Mouse (Mus musculus) induced T-regulatory cell, adult 2 months (primary cell): ENCODE results near the gene Meis2.

Experiments
- DNase-seq: peaks from one replicate; pipeline ENCODE4 v3.0.0-alpha.2; 2012; ENCODE audit warnings: low read depth

Gene Meis2

GRCm38 (mm10) chr2:116047365-116047764 is 18.3 kb downstream of the Meis2 start:
- DNase-seq = no peak

GRCm38 (mm10) chr2:116045048-116045447 is 20.6 kb downstream of the Meis2 start:
- no peak for DNase-seq

GRCm38 (mm10) chr2:116042934-116043698 is 22.5 kb downstream of the Meis2 start:
- no peak for DNase-seq

- DNase-seq = no peak
These were observed 23.2 kb downstream of the Meis2 start for GRCm38 (mm10) chr2:116042447-116042846.

- no peak for DNase-seq
These were observed 23.9 kb downstream of the Meis2 start for GRCm38 (mm10) chr2:116041683-116042262.

- no peak for DNase-seq
These were observed 30.3 kb downstream of the Meis2 start for GRCm38 (mm10) chr2:116035345-116035744.

- no peak for DNase-seq
These were observed 37.5 kb downstream of the Meis2 start for GRCm38 (mm10) chr2:116028127-116028526.

- DNase-seq = no peak
These were observed 42.8 kb downstream of the Meis2 start for GRCm38 (mm10) chr2:116022876-116023275.

- no peak for DNase-seq
These were observed 43.7 kb downstream of the Meis2 start for GRCm38 (mm10) chr2:116021931-116022330.

GRCm38 (mm10) chr2:116021046-116021445 is 44.6 kb downstream of the Meis2 start:
- no peak for DNase-seq

- no peak for DNase-seq
These were observed 45.1 kb downstream of the Meis2 start for GRCm38 (mm10) chr2:116020451-116020951.

GRCm38 (mm10) chr2:116019959-116020358 is 45.7 kb downstream of the Meis2 start:
- no peak for DNase-seq

GRCm38 (mm10) chr2:116019466-116019794 is 46.2 kb downstream of the Meis2 start:
- no peak for DNase-seq

GRCm38 (mm10) chr2:116018781-116019465 is 46.7 kb downstream of the Meis2 start:
- DNase-seq = no peak

GRCm38 (mm10) chr2:116015520-116015919 is 50.1 kb downstream of the Meis2 start:
- DNase-seq = no peak

- DNase-seq = no peak
These were observed 55.2 kb downstream of the Meis2 start for GRCm38 (mm10) chr2:116010469-116010868.

- DNase-seq = no peak
These were observed 55.6 kb downstream of the Meis2 start for GRCm38 (mm10) chr2:116010061-116010460.

- no peak for DNase-seq
These were observed 56.3 kb downstream of the Meis2 start for GRCm38 (mm10) chr2:116009097-116009970.

GRCm38 (mm10) chr2:116002354-116002753 is 63.3 kb downstream of the Meis2 start:
- DNase-seq = no peak

- DNase-seq = no peak
These were observed 64.1 kb downstream of the Meis2 start for GRCm38 (mm10) chr2:116001352-116002138.

- no peak for DNase-seq
These were observed 65.1 kb downstream of the Meis2 start for GRCm38 (mm10) chr2:116000514-116000913.
